Mouse (Mus musculus): Measurements from ENCODE around the gene Sptbn1.

DNA sequence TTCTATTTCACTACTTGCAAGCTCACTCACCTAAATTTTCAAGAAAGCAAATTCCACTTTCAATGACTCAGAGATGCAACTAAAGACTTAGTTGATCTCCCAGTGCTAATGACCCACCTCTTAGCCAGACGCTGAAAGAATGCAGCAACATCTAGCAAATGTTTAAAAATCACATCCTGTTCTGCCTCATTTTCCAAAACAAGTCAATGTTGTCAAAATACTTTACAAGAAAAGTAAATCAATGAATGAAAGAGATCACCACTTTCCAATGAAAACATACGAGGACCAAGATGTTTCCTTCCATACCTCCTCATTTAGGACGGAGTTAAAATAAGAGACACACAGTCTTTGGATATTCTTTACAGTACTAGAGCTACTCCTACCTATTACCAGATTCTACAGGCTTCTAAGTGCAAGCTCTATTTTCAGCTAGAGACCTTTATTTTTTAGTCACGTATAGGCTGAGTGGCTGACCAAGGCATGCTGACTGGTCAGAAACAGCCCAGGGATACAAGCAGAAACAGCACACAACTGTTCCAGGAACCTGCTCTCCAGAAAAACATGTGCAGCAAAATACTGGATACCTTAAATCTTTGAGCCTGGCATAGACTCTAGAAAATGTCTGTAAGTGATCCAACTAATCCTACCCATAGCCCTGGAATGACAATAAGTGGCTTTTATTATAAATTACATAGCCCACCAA, 71.5 kb downstream of the Sptbn1 start:
- TF ChIP-seq CTCF (IDR thresholded peaks at IDR 0.05; ENCODE audit: low read depth), result no peak
- no peak for TF ChIP-seq EP300 (IDR thresholded peaks at IDR 0.05; ENCODE audit: low read depth)

All from heart, postnatal 0 days (tissue).